Mouse (Mus musculus) adipocyte (in vitro differentiated cells): Measurements from ENCODE around the gene Pde12.

Experiments
- DNase-seq: peaks from one replicate; pipeline ENCODE4 v3.0.0-alpha.2; 2016; ENCODE audit warnings: low spot score

Gene Pde12

DNA sequence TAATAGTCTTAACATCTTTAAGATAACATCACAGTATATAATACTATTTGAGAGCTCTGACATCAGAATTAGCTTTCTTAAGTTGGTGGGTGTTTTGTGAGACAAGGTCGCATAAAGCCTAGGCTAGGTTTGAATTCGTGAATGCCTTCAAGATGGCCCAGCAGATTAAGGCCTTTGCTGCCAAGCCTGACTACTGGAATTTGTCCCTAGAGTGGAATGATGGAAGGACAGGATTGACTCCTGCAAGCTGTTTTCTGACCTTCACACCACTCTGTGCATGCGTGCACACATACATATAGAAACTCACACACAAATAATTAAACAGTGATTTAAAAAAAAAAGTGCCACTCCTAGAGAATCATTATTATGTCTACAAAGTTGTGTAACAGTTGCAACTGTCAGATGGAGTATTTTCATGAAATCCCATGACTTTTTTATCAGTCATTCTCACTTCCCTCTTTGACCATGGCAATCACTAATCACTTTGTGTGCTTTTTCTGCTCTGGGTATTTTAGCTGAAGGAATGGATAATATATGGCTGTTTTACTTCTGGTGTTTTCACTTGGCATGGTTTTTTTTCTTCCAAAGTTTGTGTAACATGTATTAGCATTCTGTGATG lies 26.6 kb downstream of the Pde12 start:
- DNase-seq, result no peak

- peak; percentile 42 for DNase-seq
Measured at GRCm38 (mm10) chr14:26639961-26640360, 29.7 kb downstream of the Pde12 start.

DNA sequence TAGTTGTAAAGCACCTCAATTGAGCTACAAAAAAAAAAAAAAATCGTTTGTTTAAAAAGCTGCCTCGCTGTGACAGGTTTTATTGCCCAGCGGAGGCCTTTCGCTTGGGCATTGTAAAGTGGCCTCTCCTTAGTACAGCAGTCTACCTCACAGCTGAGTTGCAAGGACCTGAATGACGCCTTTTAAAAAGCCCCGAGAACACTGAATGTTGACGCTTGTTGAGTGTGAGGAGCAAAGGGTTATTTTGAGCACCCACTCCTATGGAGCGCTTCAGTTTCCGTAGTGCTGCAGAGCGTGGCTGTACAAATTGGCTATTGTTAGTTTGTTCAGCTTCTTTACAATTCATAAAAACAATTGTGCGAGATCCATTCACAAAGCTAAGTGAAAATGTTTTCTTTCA lies 30.4 kb downstream of the Pde12 start:
- peak; percentile 30 for DNase-seq

- DNase-seq, result peak; percentile 67
Measured at GRCm38 (mm10) chr14:26638708-26639084, 31.0 kb downstream of the Pde12 start.

- DNase-seq, result peak; percentile 99
Measured at GRCm38 (mm10) chr14:26637851-26638707, 31.6 kb downstream of the Pde12 start, which contains the start of gene Arf4. TSS of gene Arf4 (plus strand) at chr14:26638074.

GRCm38 (mm10) chr14:26637025-26637850 lies 32.4 kb downstream of the Pde12 start:
- peak; percentile 62 for DNase-seq

GRCm38 (mm10) chr14:26626605-26627140 lies 43.0 kb downstream of the Pde12 start:
- no peak for DNase-seq

- DNase-seq, result no peak
Measured at GRCm38 (mm10) chr14:26625301-26625700, 44.4 kb downstream of the Pde12 start.

DNA sequence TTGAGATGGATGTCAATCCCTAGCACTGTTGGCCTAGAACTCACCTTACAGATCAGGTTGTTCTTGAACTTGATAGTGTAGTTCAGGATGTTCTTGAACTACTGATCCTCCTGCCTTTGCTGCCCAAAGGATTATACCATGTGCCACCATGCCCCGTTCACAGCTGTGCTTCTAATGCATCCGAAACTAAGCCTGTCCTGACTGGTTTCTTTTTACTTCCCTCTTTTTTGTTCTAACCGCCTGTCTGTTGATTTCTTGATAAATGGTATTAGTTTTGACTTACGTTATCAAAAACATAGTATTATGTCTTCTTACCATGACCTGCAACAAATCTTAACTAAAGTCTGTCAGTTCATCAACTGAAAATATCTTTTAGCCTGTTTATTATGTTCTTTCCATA lies 59.0 kb downstream of the Pde12 start:
- no peak for DNase-seq
